Mouse (Mus musculus): ENCODE measurements around the gene Slit3.

The Slit3 gene

DNA sequence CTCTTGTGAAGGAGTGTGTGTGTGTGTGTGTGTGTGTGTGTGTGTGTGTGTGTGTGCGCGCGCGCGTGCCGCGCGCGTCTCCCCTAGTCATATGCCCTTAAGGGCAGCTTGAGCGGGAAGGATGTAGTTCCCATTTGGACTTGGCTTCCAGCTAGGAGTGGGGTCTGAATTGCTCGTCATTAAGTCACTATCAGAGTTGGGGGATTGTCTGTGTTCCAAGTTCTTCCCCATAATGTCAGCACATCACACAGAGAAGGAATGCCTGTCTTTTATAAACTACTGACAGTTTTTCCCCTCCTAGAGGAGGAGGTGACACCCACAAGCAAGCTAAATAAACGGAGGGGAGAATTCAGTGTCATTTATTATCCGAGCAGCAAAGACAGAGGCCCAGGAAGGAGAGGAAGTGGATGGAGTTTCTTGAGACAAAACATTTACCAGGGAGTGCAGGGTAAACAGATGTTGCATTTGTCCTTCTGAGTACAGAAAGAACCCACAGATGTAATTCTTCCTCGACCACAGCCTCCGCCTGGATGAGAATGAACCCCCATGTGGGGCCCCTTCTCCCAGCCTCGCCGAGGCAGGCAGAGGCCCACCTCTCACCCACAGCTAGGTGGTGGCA is 3.6 kb downstream of the Slit3 start:
- no peak for DNase-seq (ENCODE audit: low read depth, low spot score)

DNA sequence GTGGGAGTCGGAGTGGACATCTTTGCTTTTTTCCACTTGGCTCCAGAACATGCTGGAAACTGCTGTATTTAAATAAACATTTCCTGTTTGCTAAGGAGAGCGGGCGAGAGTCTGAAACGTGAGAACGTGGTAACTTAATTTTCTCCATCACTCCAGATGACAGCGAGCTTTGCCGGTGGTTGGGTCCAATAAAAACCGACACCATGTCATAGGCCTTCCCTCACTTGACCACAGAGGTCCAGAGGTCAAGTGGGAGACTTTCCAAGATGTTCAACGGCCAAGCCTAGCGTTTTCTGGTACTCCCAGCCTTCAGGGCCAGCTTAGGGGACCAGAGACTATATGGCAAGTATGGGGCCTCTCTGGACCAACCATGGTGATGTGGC is 4.1 kb downstream of the Slit3 start:
- no peak for DNase-seq (ENCODE audit: low read depth, low spot score)

DNA sequence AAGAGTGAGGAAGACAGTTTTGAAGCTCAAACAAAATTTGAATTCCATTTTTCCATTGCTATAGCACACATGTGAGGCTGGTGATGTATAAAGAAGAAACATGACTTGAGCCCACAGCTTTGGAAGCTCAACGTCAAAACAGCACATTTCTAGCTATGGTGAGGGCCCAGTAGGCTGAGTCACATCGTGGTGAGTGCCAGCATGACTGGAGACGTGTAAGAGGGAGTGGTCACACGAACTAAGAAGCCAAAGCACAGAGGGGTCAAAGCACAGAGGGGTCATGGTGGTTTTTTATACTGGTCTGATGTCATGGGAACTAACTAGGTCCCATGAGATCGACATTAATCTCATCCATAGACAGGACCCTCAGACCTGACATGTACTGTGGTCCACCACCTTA is 10.7 kb downstream of the Slit3 start:
- no peak for DNase-seq (ENCODE audit: low read depth, low spot score)

DNA sequence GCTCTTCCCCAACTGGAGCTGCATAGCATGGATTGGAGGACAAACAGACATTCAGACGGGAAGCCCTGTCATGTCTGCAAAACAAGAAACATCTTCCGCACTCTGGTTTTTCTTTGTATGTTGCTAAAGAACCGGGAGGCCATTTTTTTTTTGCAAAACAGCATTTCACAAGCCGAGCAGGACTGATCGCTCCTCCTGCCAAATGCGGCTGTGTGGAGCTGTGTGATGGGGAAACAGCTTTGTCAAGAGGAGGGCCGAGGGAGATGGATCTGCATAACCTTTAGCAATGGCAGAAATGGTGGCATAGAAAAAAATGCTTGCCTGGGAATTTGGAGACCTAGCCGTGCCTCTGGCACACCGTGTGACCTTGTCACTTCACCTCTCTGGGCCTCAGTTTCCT is 15.6 kb downstream of the Slit3 start:
- no peak for DNase-seq (ENCODE audit: low read depth, low spot score)

DNA sequence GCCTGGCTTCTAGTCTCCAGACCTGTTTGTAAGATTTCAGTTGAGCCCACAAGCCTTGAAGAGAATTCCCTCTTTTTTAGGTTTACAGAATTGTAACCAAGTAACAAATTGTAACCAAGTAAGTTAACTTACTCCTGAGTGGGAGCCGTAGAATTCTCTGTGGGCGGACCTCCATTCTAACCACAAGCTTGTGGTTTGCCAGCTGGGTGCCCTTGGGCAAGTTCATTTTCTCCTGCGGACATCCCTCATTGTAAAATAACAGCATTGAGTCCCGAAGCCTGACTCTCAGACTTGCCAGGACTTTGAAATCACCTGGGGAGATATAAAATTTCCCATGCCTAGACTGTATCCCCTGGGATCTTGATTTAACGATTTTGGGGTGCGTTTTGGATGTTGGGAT is 19.1 kb downstream of the Slit3 start:
- DNase-seq (ENCODE audit: low read depth, low spot score): no peak

DNA sequence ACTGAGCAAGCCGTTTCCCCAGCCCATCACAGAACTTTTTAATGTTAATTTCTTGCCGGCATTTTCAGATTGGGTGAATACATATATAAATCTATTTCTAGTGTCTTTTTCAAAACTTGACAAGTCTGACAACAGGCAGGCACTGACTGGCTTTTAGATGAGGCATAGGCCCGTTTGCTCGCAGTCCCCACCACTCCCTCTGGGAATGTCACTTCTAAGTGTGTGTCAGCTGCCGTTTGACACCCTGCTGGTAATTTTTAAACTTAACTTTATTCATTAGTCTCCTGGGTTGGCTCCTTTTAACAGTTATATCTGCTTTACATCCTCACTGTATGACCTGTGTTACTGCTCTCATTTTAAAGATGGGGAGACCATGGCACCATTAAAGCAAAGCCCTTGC is 21.2 kb downstream of the Slit3 start:
- no peak for DNase-seq (ENCODE audit: low read depth, low spot score)

DNA sequence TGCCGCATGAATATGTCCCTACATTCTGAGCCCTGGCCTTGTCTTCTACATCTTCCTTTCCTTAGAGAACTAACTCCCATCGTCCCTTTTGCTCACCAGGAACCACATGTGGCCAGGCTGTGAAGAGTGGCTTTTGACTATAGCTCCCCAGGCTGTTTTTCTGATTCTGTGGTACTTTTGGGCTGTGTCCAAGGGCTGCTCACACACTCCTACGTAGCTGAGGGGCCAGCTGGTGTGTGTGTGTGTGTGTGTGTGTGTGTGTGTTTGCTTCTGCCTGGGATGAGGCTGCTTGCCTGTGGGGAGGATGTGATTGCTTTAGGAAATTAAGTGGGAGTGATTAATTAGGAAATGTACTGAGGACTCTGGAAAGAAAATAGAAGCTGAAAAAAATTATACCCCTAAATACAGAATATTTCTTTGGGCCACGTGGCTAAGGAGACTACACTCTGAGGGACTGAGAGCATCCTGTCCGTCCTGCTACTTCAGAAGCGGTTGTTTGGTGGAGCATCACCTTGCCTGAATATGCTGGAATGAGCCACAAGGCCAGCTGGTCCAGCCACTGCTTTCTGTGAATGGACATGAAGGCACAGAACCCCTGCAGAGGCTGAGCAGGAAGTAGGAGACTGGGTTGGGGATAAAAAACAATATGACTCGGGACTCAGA is 21.8 kb downstream of the Slit3 start:
- DNase-seq (ENCODE audit: low read depth, low spot score): no peak

DNA sequence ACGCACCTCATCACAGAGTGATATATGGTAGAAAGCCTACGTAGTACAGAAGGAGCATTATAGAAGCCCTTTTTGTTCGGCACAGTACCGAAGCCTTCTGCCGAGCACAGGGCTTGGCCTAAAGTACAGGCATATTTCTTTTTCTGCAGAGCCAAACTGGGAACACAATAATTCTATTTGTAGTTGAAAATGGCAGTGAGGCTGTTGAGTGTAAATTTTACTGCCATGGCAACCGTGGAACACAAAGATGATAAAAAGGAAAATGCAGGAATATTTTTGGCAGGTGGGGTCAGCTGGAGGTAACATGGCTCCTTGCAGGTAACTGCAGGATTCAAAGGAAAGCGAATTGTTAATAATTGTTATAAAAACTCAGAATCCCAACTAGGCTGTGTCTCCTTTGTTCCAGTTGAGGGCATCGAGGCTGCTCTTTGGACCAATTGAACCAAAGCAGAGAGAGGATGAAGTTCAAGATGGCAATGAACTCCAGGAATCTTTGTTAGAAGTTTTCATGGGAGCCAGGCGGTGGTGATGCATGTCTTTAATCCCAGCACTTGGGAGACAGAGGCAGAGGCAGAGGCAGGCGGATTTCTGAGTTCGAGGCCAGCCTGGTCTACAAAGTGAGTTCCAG is 26.9 kb downstream of the Slit3 start:
- DNase-seq (ENCODE audit: low read depth, low spot score): no peak

DNA sequence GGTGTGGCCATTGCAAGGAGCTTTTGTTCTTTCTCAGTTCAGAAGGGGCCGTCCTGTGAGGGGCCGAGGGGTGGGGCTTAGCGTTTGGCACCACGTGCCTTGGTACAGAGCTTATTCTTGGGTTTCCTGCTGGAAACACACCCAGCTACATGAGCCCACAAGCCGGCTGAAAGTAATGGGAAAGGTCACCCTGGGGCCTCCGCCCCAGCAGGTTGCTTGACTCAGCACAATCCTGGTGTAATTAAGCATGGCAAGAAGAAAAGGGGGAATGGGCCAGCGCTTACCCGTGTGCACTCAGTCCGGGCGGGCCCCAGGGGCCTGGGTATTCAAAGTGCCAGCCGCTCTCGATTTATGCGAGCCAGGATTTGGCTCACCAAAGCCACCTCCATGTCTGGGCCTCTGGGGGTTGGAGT is 30.5 kb downstream of the Slit3 start:
- no peak for DNase-seq (ENCODE audit: low read depth, low spot score)

DNA sequence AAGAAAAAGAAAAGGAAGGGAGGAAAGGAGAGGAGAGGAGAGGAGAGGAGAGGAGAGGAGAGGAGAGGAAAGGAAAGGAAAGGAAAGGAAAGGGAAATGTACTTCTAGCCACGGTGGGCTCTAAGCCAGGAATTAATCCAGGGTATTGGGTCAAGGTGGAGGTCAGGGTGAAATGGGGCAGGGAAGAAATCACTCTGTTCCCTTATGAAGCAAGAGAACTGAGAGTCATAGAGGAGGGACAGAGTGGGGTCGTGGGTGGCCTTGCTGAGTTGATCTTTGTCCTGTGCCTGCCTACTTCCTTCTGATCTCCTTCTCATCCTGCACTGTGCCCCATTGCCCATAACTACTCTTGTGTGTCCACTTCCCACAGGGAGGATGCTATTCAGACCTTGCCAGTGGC is 31.9 kb downstream of the Slit3 start:
- DNase-seq (ENCODE audit: low read depth, low spot score): no peak

DNA sequence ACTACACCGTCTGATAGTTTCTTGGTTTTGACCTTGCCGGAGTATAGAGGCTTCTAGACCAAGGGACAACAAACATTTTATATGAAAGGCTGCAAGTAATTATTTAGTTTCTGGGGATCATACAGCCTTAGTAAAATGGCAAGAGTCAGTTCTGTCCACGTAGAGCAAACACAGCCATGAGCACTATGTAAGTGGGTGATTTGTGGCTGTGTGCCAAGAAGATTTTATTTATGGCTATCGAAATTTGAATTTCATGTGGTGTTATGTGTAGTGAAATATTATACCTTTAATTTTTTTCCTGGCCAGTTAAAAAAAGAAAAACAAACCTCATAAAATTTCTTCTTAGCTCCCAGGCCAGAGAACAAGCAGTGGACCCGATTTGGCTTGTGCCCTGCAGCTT is 33.4 kb downstream of the Slit3 start:
- DNase-seq (ENCODE audit: low read depth, low spot score): no peak

DNA sequence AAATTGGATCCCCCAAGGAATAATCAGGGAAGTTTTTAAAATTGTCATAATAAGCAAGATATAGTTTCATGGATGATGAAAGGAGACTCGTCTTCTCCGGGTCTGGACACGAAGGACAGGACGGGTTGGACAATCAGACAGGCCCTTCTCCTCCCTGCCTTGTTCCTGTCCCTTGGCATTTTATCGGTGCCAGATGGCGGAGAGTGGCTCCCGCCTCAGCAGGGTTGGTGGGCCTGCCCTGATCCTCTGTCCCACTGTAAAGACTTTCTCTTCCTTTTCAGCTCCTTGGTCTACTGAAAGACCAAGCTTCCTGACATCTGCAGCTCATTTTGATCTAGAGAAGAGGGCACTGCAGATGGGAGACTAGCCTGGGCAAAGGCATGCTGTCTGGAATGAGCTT is 34.3 kb downstream of the Slit3 start:
- DNase-seq (ENCODE audit: low read depth, low spot score): no peak

DNA sequence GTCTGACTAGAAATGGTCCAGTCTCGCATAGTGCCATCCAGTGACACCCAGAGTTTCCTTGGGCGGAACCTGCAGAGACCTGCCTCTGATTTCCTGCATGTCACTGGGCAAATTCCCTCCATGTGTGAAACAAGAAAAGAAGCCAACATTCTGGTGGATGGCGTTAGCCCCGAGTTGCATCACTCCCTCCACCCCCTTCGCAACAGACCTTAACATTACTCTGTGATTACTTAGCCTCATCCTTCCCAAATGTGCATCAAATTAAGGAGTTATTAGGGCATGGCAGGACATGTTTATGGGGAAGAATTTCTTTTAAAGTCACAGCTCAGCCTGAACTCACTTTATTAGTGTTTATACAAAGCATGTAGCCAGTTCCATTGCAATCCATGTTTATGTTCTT is 35.7 kb downstream of the Slit3 start:
- DNase-seq (ENCODE audit: low read depth, low spot score): no peak

DNA sequence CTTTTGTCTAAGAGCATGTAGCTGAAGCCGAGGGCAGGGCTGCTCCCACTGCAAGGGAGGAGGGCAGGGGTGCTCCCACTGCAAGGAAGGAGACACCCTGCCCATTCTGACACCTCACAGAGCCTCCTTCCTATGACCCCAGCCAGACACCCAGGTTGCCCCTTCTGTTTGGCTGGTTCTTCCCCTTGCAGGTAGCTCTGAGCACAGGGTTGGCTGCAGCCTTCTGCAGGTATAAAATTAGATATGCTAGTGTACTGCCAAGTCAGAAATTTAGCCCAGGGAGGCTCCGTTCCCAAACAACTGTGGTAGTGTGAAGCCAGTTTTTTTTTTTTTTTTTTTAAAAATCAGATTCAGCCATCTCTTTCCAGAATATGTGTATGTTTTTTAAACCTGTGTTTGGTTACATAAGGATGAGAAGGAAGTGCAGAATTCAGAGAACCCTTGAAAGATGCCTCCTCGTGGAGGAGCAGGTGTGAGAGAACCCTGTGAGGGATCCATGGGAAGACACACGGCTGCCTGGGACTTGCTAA is 39.7 kb downstream of the Slit3 start:
- no peak for DNase-seq (ENCODE audit: low read depth, low spot score)

DNA sequence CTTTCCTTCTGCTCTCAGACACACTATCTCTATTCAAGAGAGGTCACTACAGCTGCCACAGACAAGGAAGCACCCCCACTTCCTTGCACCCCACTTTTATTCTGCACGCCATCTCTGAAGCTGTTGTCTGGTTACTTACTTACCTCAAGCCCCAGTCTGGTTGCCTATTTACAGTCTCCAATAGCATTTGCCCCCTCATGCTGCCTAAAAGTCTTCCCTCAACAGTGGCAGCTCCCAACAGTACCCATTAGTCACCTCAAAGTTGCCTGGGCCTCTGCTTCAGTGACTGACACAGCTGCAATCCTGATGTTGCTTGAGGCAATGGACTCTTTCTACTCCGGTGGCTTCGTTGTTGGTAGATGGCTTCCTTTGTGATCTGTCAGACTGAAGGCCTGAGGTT is 42.4 kb downstream of the Slit3 start:
- no peak for DNase-seq (ENCODE audit: low read depth, low spot score)

DNA sequence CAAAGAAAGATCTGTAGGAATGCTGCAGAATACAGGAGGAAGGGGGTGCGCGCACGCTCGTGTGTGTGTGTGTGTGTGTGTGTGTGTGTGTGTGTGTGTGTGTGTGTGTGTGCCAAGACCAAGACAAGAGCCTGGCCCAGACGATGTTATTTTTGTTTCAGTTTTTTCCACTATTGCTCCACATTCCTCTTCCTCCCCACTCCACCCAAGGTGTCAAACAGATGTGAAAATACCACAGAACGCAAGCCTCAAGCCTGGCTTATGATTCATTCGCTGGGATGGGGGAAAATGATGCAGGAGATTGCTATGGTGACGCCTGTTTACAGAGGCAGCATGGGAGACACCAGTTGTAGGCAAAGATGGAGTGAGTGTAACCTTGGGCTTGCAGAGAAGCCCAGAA is 46.2 kb downstream of the Slit3 start:
- no peak for DNase-seq (ENCODE audit: low read depth, low spot score)

DNA sequence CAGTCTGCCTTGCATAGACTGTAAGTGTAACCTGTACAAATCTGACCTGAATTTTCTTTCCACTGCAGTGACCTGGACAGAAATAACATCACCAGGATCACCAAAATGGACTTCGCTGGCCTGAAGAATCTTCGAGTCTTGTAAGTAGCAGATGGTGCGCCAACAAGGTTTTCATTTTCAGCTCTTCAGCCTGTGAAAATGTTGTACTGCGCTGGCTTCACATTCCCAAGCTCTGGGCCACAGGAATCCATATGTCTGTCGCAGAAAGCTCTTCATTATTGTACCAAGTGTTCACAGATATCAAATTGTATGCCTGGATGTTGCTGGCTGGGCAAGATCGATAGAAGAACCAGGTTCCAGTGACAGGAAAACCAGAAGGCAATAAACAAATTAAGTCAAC is 50.5 kb downstream of the Slit3 start:
- DNase-seq (ENCODE audit: low read depth, low spot score): no peak

DNA sequence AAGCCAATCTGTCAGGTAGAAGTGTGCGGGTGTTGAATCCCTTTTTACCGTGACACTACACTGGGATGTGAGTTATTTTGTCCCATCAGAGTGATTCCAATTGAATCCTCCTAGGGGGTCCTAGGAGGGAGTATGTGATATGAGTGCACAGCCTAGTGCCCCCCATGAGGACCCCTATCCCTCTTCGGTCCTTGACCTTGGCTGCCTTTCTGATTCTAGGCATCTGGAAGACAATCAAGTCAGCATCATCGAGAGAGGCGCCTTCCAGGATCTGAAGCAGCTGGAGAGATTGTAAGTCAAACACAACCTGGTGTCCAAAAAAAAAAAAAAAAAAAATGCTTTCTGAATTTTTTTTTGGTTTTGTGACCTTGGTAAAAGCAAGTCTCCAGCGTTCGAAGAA is 56.5 kb downstream of the Slit3 start:
- no peak for DNase-seq (ENCODE audit: low read depth, low spot score)

DNA sequence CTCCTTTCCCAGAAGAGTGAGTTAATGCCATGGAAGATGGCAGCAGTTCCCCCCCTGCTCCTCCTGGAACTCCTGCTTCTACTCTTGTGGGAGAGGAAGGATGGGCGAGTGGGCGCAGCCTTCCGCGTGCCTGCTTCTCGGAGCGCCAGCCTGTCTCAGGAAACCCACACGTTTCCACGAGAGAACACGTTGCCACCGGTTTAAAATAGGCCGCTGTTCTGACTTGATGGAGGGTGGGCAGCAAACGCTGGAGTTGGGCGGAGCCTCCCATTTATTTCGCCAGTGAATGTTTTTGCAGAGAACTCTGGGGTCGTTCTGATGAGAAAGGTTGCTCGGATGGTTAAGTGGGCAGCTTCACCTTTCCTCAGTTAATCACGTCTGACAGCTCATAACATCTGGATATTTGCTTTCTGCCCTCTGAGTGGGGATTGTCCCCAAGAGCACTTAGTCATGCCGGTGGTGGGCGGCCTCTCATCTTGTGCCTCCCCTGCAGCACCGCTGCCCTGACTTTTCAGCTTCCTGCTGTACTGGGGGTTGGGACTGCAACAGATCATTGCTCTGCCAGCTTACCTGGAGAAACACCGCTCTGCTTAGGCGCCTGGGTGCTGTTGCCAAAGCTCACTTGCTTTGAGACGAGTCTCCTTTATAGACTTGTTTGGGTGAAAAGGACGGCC is 57.3 kb downstream of the Slit3 start:
- DNase-seq (ENCODE audit: low read depth, low spot score): no peak

DNA sequence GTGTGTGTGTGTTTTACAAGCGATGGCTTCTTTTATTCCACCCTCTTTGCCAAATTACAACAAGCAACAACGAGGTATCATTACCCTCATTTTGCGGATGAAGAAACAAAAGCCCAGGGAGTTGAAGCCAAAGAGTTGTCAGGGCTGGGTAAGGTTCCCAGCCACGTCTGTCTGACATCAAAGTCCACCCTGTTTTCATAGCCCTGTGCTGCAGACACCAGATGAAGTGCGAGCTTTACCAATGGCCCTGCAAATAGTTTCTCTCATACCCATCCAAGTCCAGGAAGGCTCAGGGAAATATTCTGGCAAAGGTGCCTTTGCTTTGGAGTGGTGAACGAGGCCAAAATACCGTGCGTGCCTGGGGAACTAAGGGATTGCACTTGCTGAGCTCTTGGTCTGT is 58.3 kb downstream of the Slit3 start:
- DNase-seq (ENCODE audit: low read depth, low spot score): no peak

DNA sequence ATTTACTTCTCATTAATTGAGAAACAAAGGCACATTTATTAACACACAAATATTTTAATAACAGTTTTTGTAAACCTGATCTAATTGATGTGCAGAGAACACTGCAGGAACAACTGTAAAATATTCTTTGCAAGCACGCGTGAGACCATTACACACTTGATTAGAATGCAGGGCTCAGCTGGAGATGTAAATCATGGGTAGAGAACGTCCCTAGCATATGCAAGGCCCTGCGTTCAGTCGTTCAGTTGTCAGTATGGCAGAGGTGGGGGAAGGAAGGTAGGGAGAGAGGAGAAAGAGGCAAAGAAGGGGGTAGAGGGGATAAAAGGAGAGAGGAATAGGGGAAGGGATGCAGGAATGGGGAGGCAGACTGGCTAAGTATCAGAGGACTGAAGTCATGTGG is 61.9 kb downstream of the Slit3 start:
- DNase-seq (ENCODE audit: low read depth, low spot score): no peak

DNA sequence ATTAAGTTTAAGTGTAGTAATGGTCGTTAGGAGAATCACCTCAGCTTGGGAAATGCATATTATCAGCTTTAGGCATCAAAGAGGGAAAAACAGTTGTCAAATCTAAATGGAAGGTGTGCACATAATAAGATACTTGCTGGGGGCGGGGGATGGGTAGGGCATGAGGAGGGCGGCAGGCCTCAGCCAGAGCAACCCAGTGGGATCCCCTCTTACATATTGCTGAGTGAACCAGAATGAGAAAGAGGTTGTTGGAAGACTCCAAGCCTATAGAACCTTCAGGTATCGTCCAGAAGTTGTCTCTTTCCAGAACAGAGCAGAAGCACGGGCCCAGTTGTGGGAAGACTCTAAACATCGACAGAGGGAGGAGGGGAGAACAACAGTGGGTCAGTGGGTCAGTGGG is 73.8 kb downstream of the Slit3 start:
- DNase-seq (ENCODE audit: low read depth, low spot score): no peak

DNA sequence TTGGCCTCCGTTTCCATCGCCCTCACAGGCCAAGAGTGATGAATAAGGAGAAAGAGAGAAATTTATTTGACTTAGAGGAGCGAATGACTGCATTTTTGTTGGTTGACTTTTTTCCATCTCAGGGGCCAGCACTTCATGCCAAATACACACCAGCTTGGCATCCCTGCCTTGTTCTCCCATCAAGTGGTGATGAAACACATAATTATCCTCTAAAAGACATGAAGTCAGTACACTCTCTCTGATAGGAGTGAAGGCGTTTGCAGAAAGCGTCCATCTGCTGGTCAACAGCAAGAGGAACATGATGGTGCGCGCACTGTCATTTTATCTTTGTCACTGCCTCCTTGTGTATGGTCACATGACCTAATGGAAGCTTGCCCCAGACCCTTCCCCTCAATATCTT is 75.8 kb downstream of the Slit3 start:
- DNase-seq (ENCODE audit: low read depth, low spot score): no peak
